Mouse (Mus musculus) lung, postnatal 36 days (tissue): ENCODE measurements around the gene Tmem177.

Source experiments
- DNase-seq: peaks from one replicate; pipeline ENCODE4 v3.0.0; 2022; ENCODE audit warnings: mixed read lengths

Tmem177 gene

DNA sequence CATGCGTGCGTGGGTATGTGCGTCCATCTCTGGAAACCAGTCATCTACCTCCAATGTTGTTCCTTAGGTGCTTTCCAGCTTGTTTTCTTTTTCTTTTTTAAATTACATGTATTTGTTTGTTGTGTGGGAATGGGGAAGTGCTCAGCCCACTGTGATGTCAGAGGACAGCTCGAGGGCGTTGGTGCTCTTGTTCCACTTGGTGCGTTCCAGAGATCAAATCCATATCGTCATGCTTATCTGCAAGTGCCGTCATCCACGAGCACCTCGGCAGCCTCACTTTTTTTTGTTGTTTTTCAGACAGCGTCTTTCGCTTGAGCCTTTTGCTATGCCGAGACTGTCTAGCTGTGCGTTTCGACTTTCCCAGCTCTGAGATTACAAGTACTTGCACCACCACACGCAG lies 23.7 kb downstream of the Tmem177 start:
- no peak for DNase-seq

- peak; percentile 34 for DNase-seq
These were observed 26.7 kb downstream of the Tmem177 start for GRCm38 (mm10) chr1:119886320-119886719.

DNA sequence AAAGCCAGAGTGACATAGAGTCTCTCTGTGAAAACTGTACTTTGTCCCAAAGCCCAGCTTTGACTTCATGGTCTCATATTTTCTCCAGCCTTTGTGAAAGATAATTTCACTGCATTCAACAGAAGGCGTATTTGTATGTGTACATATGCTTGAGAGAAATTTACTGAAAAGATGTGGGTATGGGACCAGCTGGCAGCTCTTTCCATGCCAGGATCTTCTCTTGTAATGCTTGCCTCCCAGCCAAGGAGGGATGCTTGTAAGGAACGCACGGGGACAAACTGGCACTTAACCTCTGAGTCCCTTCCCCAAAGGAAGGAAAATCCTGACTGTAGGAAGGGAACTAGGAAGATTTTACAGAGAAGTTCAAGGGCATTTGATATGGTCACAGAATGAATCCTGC lies 28.7 kb downstream of the Tmem177 start:
- no peak for DNase-seq

- DNase-seq = peak; percentile 46
These were observed 34.1 kb downstream of the Tmem177 start for GRCm38 (mm10) chr1:119878909-119879308.

- no peak for DNase-seq
These were observed 35.5 kb downstream of the Tmem177 start for GRCm38 (mm10) chr1:119877469-119877868.

DNA sequence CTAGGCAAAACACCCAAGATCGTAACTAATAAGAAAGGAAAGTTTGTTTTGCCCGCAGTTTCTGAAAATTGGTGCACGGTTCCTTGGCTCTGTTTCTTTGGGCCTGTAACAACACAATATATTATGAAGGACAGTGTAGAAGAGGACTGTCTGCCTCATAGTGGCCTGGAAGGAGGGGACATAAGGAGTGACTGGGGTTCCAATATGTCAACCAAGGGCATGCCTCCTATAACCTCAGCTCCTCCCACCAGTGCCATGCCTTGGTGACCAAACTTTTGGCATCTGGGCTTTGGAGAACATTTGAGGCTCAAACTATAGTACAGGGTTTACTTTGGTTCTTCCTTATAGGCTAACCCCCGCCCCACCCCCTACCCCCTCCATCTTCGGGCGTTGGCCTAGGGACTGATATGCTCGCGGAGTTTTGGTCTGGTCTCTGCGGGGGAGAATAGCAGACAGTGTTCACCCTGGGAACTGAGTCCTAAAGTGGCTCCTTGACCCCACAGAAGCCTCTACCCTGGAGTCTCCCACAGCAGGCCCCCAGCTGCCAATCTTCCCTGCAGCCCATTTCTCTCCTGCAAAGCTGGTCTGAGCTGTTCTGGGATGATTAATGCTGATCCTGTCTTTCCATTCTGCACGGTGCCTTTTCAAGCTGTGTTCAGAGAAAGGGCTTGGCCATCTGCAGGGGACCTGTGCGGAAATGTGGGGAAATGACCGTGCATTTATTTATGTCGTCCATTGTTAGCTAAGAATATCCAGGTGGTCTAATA lies 44.4 kb downstream of the Tmem177 start:
- no peak for DNase-seq

DNA sequence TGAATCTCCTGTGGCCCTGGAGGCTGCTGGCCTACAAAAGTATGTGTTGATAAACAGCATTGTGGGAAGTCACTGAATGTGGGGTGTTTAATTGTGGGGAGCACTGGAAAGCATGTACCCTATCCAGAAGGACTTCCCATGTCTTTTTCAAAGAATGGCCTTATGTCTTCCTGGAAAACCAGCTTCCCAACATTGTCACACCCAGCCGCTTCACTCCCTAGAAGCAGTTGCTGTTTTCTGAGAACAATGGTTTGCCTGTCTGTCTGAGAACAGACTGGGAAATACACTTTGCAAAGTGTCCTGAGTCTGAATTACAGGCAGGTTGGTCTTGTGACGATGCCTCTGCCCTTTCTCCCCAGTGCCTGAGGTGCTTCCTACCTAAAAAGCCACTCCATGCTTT lies 45.7 kb downstream of the Tmem177 start:
- DNase-seq = no peak

DNA sequence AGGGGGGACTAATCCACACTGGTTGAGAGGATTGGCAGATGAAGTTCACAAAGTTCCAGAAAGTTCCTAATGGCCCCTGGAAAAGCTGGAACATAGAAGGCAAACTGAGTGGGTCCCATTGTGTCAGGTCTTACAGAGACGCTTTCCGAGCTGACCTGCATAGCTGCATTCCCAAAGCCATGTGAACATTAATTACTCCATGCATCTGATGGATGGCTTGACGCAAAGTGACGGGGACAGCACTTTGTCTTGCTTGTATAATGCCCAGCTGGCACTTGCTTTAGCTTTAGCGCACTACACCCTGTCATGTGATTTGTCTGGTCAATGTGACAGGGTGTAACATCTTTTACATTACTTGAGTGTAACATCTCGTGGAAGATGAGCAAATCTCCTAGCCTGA lies 47.7 kb downstream of the Tmem177 start:
- DNase-seq = no peak

DNA sequence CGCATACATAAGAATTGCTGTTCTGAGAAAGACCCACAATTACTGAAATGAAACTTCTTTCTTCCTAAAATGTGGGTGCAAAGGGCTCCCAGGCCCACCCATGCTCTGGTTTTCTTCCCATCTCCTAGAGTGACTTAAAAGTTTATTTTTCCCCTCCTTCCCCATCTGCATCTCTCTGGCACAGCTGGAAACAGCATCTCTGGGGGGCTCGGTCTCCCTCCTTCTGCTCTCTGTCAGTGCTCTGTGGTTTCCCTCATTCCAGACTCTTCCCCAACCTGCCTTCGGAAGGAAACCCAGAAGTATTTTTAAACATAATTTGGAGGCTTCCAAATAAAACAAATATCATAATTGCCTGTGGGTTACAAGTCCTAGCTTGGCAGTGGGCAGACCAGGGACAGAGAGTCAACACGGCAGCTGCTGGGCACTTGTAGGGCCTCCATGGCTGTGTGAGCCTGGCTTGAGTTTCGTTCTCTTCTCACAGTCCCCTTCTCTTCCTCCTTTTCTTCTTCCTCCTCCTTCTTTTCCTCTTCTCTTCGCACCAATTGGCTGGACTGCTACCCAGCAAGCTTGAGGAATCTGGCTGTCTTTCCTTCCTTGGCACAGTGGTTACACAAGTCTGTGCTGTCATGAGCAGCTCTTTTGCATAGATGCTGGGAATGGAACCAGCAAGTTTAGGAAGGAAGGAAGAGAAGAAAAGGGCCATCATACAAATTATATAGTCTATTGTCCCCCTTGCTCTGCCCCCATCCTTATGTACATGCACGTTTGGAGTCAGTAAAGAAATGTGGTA lies 49.3 kb downstream of the Tmem177 start:
- DNase-seq = no peak

DNA sequence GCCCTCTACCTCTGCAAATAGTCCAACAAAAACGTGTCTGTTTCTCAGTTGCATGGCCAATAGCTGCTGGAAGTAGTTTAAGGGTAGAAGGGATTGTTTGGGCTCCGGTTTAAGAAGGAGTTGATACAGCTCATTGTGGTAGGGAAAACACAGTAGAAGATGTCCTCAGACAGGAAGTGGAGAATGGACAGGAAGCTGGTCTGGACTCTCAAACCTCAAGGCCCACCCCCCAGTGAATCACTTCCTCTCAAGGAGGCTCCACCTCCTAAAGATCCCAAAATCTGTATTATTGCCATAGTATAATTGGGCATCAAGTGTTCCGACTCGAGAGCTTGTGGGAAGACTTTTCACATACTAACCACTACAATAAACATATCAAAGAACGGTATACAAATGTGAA lies 53.4 kb downstream of the Tmem177 start:
- DNase-seq = no peak
